ENCODE assay signal across 8 mouse cellular contexts in the genomic region with DNA sequence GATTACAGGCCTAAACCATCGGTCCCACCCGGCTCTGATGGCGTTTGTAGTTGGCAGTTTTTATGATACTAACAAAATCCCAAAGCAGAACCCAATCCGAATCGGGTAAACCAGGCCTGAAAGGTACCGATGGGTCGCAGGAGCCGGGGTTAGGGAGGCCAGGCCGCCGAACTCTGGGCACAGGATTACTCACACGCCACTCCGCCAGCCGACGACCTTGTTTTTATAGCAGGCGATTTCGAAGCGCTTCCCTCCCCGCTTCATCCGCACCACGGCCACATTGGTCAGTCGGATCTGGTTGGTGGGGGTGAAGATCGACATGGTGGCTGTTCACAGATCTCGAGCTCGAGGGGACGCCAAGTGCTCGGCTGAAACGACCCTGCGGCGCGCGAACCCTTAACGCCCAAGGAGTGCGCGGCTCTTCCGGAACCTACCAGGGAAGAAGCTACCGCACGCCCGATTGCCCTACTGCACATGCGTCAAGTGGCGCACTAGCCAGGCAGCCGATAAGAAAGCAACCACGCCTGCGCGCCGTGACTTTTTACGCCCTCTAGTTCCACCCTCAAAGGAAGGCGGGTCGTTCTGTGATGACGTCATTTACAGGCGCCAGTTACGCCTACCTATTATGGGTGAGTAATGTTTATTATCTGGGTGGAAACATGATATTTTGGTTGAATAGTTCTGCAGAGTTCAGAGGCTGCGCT. TPM values are rescaled to one million over a fixed set of nuclear protein-coding genes. Genes with fewer than 3 reads are reported as not detected.
DNase-seq lines count a peak whose midpoint lies in the region; ATAC-seq and TF ChIP-seq lines count a peak whose summit lies in the region.

TSS of gene Sbds (minus strand) at position 514 of the 704 bp plus-strand sequence.
TSS of gene Tyw1 (plus strand) at position 603 of the 704 bp plus-strand sequence.

- H3K27me3 ChIP-seq in MEL (ENCODE audit: control insufficient read depth in 1 of 2, insufficient read depth in 2 of 2, low read length in 2 of 2), result no peaks in the 10 kb centered on the region
- no peaks in the 10 kb centered on the region for H3K27me3 ChIP-seq in cerebellum, adult 2 months (ENCODE audit: control insufficient read depth, insufficient read depth, low read length)
- H3K27me3 ChIP-seq in forebrain, postnatal 0 days (ENCODE audit: insufficient read depth, low read length), result no peaks in the 10 kb centered on the region
- H3K27me3 ChIP-seq in lung, embryonic 15.5 days, result no peaks in the 10 kb centered on the region

- peaks cover 47% of the 10 kb centered on the region for H3K79me2 ChIP-seq in MEL (ENCODE audit: control insufficient read depth, insufficient read depth, low read length, poor library complexity)

- H3K4me1 ChIP-seq in MEL (ENCODE audit: control insufficient read depth in 1 of 2, insufficient read depth in 2 of 2, low read length in 2 of 2), result peaks cover 0 to 19% of the 10 kb centered on the region in 2 experiments; a peak in 2 of 4 replicates
- no peaks in the 10 kb centered on the region; the same call in 1 of the 2 replicates for H3K4me1 ChIP-seq in cerebellum, adult 2 months (ENCODE audit: control insufficient read depth, insufficient read depth, low read length)
- peaks cover 13% of the 10 kb centered on the region; the same call in 1 of the 2 replicates for H3K4me1 ChIP-seq in forebrain, postnatal 0 days (ENCODE audit: insufficient read depth)
- H3K4me1 ChIP-seq in lung, embryonic 15.5 days, result peaks cover 22% of the 10 kb centered on the region

- H3K4me2 ChIP-seq in forebrain, postnatal 0 days (ENCODE audit: low read depth), result peak within 1 kb of the TSS; percentile 67
- H3K4me2 ChIP-seq in lung, embryonic 15.5 days, result peak within 1 kb of the TSS; percentile 93

- H3K36me3 ChIP-seq in MEL (ENCODE audit: control insufficient read depth in 1 of 2, insufficient read depth in 2 of 2, low read length in 2 of 2), result peaks cover 0 to 22% of the 10 kb centered on the region in 2 experiments
- H3K36me3 ChIP-seq in forebrain, postnatal 0 days (ENCODE audit: insufficient read depth), result peaks cover 25% of the 10 kb centered on the region
- H3K36me3 ChIP-seq in lung, embryonic 15.5 days, result peaks cover 30% of the 10 kb centered on the region

- ATAC-seq in forebrain, postnatal 0 days, result peak; percentile 93
- ATAC-seq in lung, embryonic 15.5 days (ENCODE audit: borderline replicate concordance, extremely low read depth, low FRiP score, low TSS enrichment), result peak; percentile 87

- peak; percentile 100 for DNase-seq in MEL (ENCODE audit: low read depth, low spot score)
- DNase-seq in cerebellum, adult 2 months, result peak; percentile 97 to 98
- peak; percentile 99 for DNase-seq in forebrain, postnatal 0 days
- DNase-seq in heart, postnatal 4 days, result peak; percentile 97
- DNase-seq in layer of hippocampus, adult 8-10 months (ENCODE audit: low spot score in 2 of 2), result peak; percentile 98 to 99
- peak; percentile 97 for DNase-seq in ovary, adult 18-20 months (ENCODE audit: low spot score)
- DNase-seq in thymus, postnatal 0 days (ENCODE audit: low spot score), result peak; percentile 99

- no peak for TF ChIP-seq RAD21 in MEL (IDR thresholded peaks at IDR 0.05; ENCODE audit: low read depth, low read length)

- H3K4me3 ChIP-seq in MEL (ENCODE audit: control insufficient read depth in 1 of 2, insufficient read depth in 1 of 2, low read depth in 2 of 2, low read length in 2 of 2), result peak within 1 kb of the TSS; percentile 70 to 96
- H3K4me3 ChIP-seq in cerebellum, adult 2 months (replicated peaks; ENCODE audit: insufficient read depth, low read depth, low read length), result peak within 1 kb of the TSS; percentile 79
- H3K4me3 ChIP-seq in forebrain, postnatal 0 days (ENCODE audit: low read depth, low read length), result peak within 1 kb of the TSS; percentile 68
- H3K4me3 ChIP-seq in lung, embryonic 15.5 days, result peak within 1 kb of the TSS; percentile 74

- peak within 1 kb of the TSS; percentile 94 for H3K27ac ChIP-seq in MEL (ENCODE audit: control insufficient read depth, low read depth, low read length)
- peak within 1 kb of the TSS; percentile 53; the same call in 1 of the 2 replicates for H3K27ac ChIP-seq in cerebellum, adult 2 months (ENCODE audit: insufficient read depth, low read length)
- peak within 1 kb of the TSS; percentile 89 for H3K27ac ChIP-seq in forebrain, postnatal 0 days (ENCODE audit: low read depth, low read length)
- peak within 1 kb of the TSS; percentile 84 for H3K27ac ChIP-seq in lung, embryonic 15.5 days

- peak within 1 kb of the TSS; percentile 97 for H3K9ac ChIP-seq in MEL (ENCODE audit: control insufficient read depth, low read depth, low read length, poor library complexity, severe bottlenecking)
- peak within 1 kb of the TSS; percentile 84 for H3K9ac ChIP-seq in forebrain, postnatal 0 days
- H3K9ac ChIP-seq in lung, embryonic 15.5 days, result peak within 1 kb of the TSS; percentile 70

- no peak for TF ChIP-seq CTCF in MEL (IDR thresholded peaks at IDR 0.05 in 2 of 3, conservative IDR thresholded peaks at IDR 0.05 in 1 of 3; ENCODE audit: control insufficient read depth in 1 of 3, insufficient read depth in 1 of 3, low read depth in 2 of 3, low read length in 3 of 3, poor library complexity in 1 of 3, severe bottlenecking in 1 of 3)
- no peak for TF ChIP-seq CTCF in cerebellum, adult 2 months (IDR thresholded peaks at IDR 0.05; ENCODE audit: borderline replicate concordance, insufficient read depth, low read depth, low read length)
- TF ChIP-seq CTCF in forebrain, postnatal 0 days (IDR thresholded peaks at IDR 0.05; ENCODE audit: low read depth), result peak; percentile 51

- TF ChIP-seq EP300 in MEL (IDR thresholded peaks at IDR 0.05; ENCODE audit: low read depth in 1 of 2, low read length in 2 of 2), result no peak

- peak; percentile 79 to 96 for TF ChIP-seq POLR2A in MEL (IDR thresholded peaks at IDR 0.05; ENCODE audit: control insufficient read depth in 1 of 2, insufficient read depth in 1 of 2, low read depth in 1 of 2, low read length in 2 of 2, poor library complexity in 1 of 2)
- peak; percentile 87 for TF ChIP-seq POLR2A in cerebellum, adult 2 months (IDR thresholded peaks at IDR 0.05; ENCODE audit: borderline replicate concordance, insufficient read depth, low read length)

- H3K9me3 ChIP-seq in MEL (replicated peaks; ENCODE audit: insufficient read depth, low read length), result no peaks in the 10 kb centered on the region
- H3K9me3 ChIP-seq in forebrain, postnatal 0 days (ENCODE audit: low read length), result no peaks in the 10 kb centered on the region
- no peaks in the 10 kb centered on the region for H3K9me3 ChIP-seq in lung, embryonic 15.5 days

- under 1% methylated on average over 52 of the region's 52 CpGs for WGBS in cerebellum, adult 2 months
- under 1% methylated on average over 52 of the region's 52 CpGs for WGBS in forebrain, postnatal 0 days
- under 1% methylated on average over 52 of the region's 52 CpGs for WGBS in lung, embryonic 15.5 days

TF ChIP-seq in MEL, 35 proteins besides CTCF, POLR2A, EP300 and RAD21 (continues in another document):
- TF ChIP-seq SIN3A (IDR thresholded peaks at IDR 0.05; ENCODE audit: low read length) (peak; percentile 97), HCFC1 (IDR thresholded peaks at IDR 0.05; ENCODE audit: low read depth, low read length) (peak; percentile 93), ZC3H11A (IDR thresholded peaks at IDR 0.05; ENCODE audit: low read depth, low read length) (0 out of 2 replicates have a peak, but pooled peaks have one; percentile 9), ELF1 (IDR thresholded peaks at IDR 0.05; ENCODE audit: low read depth, low read length) (peak; percentile 88), TAL1 (IDR thresholded peaks at IDR 0.05; ENCODE audit: low read length) (no peak), TCF12 (IDR thresholded peaks at IDR 0.05; ENCODE audit: low read depth, low read length) (peak; percentile 27; the same call in 1 of the 2 replicates), GATA1 (IDR thresholded peaks at IDR 0.05; ENCODE audit: low read depth, low read length) (peak; percentile 79), CHD1 (IDR thresholded peaks at IDR 0.05; ENCODE audit: low read depth, low read length) (0 out of 2 replicates have a peak, but pooled peaks have one; percentile 72), MYB (IDR thresholded peaks at IDR 0.05; ENCODE audit: low read depth, low read length) (no peak), MAFK (IDR thresholded peaks at IDR 0.05; ENCODE audit: borderline replicate concordance, low read depth, low read length) (no peak), POLR2AphosphoS2 (IDR thresholded peaks at IDR 0.05; ENCODE audit: low read length) (peak; percentile 94), BHLHE40 (IDR thresholded peaks at IDR 0.05; ENCODE audit: borderline replicate concordance, low read depth, low read length) (no peak), MYC (IDR thresholded peaks at IDR 0.05; ENCODE audit: low read depth, low read length) (peak; percentile 76; the same call in 1 of the 2 replicates), GABPA (IDR thresholded peaks at IDR 0.05; ENCODE audit: low read depth, low read length) (no peak; the same call in 1 of the 2 replicates)

RNA-seq across cellular contexts. Expression of gene Sbds, which starts in this region (rescaled TPM):
- 51.1 and 74.7 TPM in 2 replicates for total RNA-seq in MEL (2012; rRNA removed)
- 10 to 100 TPM in 1 of 2 experiments, not detected in 1; 88.1 TPM for polyA plus RNA-seq in MEL (2012; ENCODE audit: insufficient read depth in 1 of 2, insufficient read length in 2 of 2, low read depth in 1 of 2, low replicate concordance in 2 of 2, missing spikeins in 1 of 2)
- polyA plus RNA-seq in cerebellum, adult 2 months (2012; rRNA removed), result 92.5 and 95.5 TPM in 2 replicates
- total RNA-seq in forebrain, postnatal 0 days (2014; rRNA removed), result 27.2 and 27.8 TPM in 2 replicates
- 43.7 and 45.2 TPM in 2 replicates for polyA plus RNA-seq in forebrain, postnatal 0 days (2015; fragmentation: Nextera tagmentation; extraction: Ambion mirVana)
- total RNA-seq in heart, postnatal 4 days (2021), result 10 to 100 TPM; 45.6 to 46.4 TPM
- total RNA-seq in layer of hippocampus, adult 8-10 months (2022), result 10 to 100 TPM; 74.0 to 79.4 (median 77.6) TPM
- polyA plus RNA-seq in lung, embryonic 15.5 days (2015; fragmentation: Nextera tagmentation; extraction: Ambion mirVana), result 62.4 and 65.1 TPM in 2 replicates
- polyA plus RNA-seq in thymus, postnatal 0 days (2015; fragmentation: Nextera tagmentation; extraction: Ambion mirVana), result 84.0 and 91.6 TPM in 2 replicates

RNA-seq across cellular contexts. Expression of gene Tyw1, which starts in this region (rescaled TPM):
- total RNA-seq in MEL (2012; rRNA removed), result 33.0 and 38.8 TPM in 2 replicates
- 100 to 1,000 TPM in 1 of 2 experiments, 10 to 100 TPM in 1; 33.3 to 133 TPM for polyA plus RNA-seq in MEL (2012; ENCODE audit: insufficient read depth in 1 of 2, insufficient read length in 2 of 2, low read depth in 1 of 2, low replicate concordance in 2 of 2, missing spikeins in 1 of 2)
- polyA plus RNA-seq in cerebellum, adult 2 months (2012; rRNA removed), result 17.8 and 17.9 TPM in 2 replicates
- 18.0 and 19.8 TPM in 2 replicates for total RNA-seq in forebrain, postnatal 0 days (2014; rRNA removed)
- 17.8 and 18.5 TPM in 2 replicates for polyA plus RNA-seq in forebrain, postnatal 0 days (2015; fragmentation: Nextera tagmentation; extraction: Ambion mirVana)
- 10 to 100 TPM in 1 of 2 experiments, 1 to 10 TPM in 1; 9.6 to 11.4 TPM for total RNA-seq in heart, postnatal 4 days (2021)
- 10 to 100 TPM; 15.4 to 19.8 (median 16.6) TPM for total RNA-seq in layer of hippocampus, adult 8-10 months (2022)
- polyA plus RNA-seq in lung, embryonic 15.5 days (2015; fragmentation: Nextera tagmentation; extraction: Ambion mirVana), result 24.7 and 25.9 TPM in 2 replicates
- polyA plus RNA-seq in thymus, postnatal 0 days (2015; fragmentation: Nextera tagmentation; extraction: Ambion mirVana), result 24.3 and 25.2 TPM in 2 replicates

Comparison
In these comparisons a context has a peak if more than half of its experiments do, and no peak if none do; other contexts are left out.
1. Peak in every context shown above with its lines: DNase-seq, ATAC-seq, H3K4me3 ChIP-seq and H3K27ac ChIP-seq.